Mouse (Mus musculus) embryonic fibroblast, embryonic 13.5 days (primary cell): ENCODE results near the gene Cd59a. TPM values are rescaled to one million over a fixed set of nuclear protein-coding genes. Genes with fewer than 3 reads are reported as not detected.
"Not testable (repeated sequence)": the region's sequence is repeated elsewhere in the genome, so short reads cannot be mapped to it uniquely, and the experiment has no call there.

ENCODE experiments used
- H3K27ac ChIP-seq: 2 replicates; pipeline ENCODE4 v1.5.1; 2012; ENCODE audit warnings: low read length, control low read depth, inconsistent platforms; ENCODE audit not compliant: insufficient read depth
- H3K4me1 ChIP-seq: 2 replicates; pipeline ENCODE4 v1.6.1; 2011; ENCODE audit warnings: low read length; ENCODE audit not compliant: control insufficient read depth, insufficient read depth
- H3K4me3 ChIP-seq: 2 replicates; pipeline ENCODE4 v1.5.1; 2011; ENCODE audit warnings: mild to moderate bottlenecking, control low read depth, low read length; ENCODE audit not compliant: insufficient read depth
- CTCF ChIP-seq: IDR thresholded peaks from 2 replicates; pipeline ENCODE4 v1.5.1; 2011; ENCODE audit warnings: mild to moderate bottlenecking, control low read depth, low read length, moderate library complexity, borderline replicate concordance; ENCODE audit not compliant: insufficient read depth
- POLR2A ChIP-seq: IDR thresholded peaks from 2 replicates; pipeline ENCODE4 v1.6.1; 2011; ENCODE audit warnings: low read depth, mild to moderate bottlenecking, control low read depth, low read length, moderate library complexity
- polyA plus RNA-seq: library from polyadenylated mRNA; stranded (reverse); fragments of >200 nt; gene quantifications from 2 replicates; pipeline ENCODE4 v1.2.4, GENCODE M21; 2011; ENCODE audit warnings: low read depth; ENCODE audit not compliant: missing spikeins, insufficient read length

Cd59a gene
- polyA plus RNA-seq, 1 experiment, result 52.5 TPM

DNA sequence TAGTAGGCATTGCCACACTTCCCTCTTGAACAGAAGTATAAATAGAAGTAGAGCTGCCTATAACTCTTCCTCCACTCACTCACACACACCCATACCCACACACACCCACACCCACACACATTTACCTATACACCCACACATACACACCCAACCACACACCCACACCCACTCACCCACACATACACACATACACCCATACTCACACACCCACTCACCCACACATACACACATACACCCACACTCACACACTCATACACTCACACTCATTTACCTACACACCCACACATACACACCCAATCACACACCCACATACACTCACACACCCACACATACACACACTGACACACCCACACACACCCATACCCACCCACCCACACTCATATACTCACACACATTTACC is 13.1 kb upstream of the Cd59a start:
- H3K4me1 ChIP-seq, result peaks cover 4% of the 10 kb centered on the region
- no peak overlapping the region for H3K27ac ChIP-seq
- H3K4me3 ChIP-seq, result no peak overlapping the region
- no peak for TF ChIP-seq POLR2A
- no peak for TF ChIP-seq CTCF

- H3K27ac ChIP-seq, H3K4me3 ChIP-seq, H3K4me1 ChIP-seq: not testable (repeated sequence)
These were observed 11.6 kb upstream of the Cd59a start for GRCm38 (mm10) chr2:104084027-104084426.

DNA sequence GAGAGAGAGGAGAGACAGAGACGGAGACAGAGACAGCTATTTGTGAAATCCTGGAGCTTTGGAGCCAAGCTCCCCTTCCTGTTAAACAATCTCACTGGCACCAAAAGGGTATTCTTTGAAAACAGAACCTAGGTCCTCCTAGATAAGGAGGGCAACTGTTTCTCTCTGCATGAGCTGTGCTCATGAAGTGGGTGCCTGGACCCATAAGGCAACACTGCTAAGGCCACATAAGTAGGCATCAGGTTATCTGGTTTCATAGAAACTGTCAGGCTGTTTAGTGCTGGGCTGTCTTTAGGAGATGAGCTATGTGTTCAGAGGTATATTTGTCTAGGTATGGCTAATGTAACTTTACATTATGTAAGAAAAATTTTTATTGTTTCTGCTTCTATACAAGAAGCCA is 8.0 kb upstream of the Cd59a start:
- not testable (repeated sequence) for H3K27ac ChIP-seq, H3K4me3 ChIP-seq, H3K4me1 ChIP-seq

- H3K27ac ChIP-seq, result no peak overlapping the region
- no peaks in the 10 kb centered on the region for H3K4me1 ChIP-seq
- no peak overlapping the region for H3K4me3 ChIP-seq
- TF ChIP-seq POLR2A (no peak), CTCF (no peak)
These were observed 2.3 kb upstream of the Cd59a start for GRCm38 (mm10) chr2:104093305-104093704.

- Histone ChIP-seq H3K27ac (peak overlapping the region; percentile 43), H3K4me3 (peak overlapping the region; percentile 59), H3K4me1 (peaks cover 4% of the 10 kb centered on the region)
- TF ChIP-seq CTCF (no peak), POLR2A (no peak)
These were observed 655 bp downstream of the Cd59a start for GRCm38 (mm10) chr2:104096256-104096655.

- not testable (repeated sequence) for H3K4me1 ChIP-seq, H3K27ac ChIP-seq, H3K4me3 ChIP-seq
These were observed 1.2 kb downstream of the Cd59a start for GRCm38 (mm10) chr2:104096796-104097195.

- H3K27ac ChIP-seq, H3K4me1 ChIP-seq, H3K4me3 ChIP-seq: not testable (repeated sequence)
These were observed 1.8 kb downstream of the Cd59a start for GRCm38 (mm10) chr2:104097396-104097795.

DNA sequence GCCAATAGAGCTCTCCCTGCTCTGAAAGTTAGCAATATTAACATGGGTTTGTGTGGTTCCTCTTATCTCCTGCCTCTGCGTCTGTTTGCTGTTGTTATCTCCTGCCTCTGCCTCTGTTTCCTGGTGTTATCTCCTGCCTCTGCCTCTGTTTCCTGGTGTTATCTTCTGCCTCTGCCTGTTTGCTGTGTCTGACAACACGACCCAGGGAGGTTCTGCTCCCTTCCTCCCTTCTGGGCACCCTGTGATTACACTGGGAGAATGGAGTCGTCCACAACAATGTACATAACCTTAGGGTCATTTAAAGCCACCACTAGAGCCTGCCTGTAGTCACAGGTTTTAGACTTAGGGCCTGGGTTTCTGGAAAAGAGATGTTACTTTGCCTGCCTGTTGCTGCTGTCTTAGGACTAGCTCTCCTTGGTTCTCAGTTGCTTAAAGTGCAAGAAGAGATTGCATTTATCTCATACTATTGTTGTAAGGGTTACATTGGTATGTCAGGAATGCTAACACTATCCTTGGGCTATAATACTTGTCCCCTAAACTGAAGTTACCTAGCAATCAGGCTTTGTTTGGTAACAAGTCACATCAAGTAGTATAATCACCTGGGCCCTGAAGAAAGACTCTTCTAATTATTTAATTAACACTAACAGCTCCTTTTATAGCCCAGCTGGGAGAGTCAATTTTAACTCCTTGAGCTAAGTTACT is 3.1 kb downstream of the Cd59a start:
- no peak overlapping the region for H3K27ac ChIP-seq
- H3K4me3 ChIP-seq, result no peak overlapping the region
- TF ChIP-seq POLR2A (no peak), CTCF (no peak)
- peaks cover 9% of the 10 kb centered on the region for H3K4me1 ChIP-seq

DNA sequence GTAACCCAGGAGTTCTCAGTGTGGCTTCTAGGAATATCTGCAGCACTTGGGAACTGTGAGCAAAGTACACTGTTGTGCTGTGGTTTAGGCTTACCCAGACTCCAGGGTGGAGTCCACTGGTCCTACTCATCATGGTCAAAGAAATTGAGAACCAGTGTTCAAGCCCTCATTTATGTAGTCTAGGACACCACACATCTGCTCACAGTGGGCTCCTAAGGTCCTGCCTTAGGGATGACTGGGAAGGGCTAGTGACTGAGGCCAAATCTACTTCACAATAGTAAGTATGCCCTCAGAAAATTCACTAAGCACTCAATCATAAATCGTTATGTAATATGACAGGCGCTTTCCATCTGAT is 3.6 kb downstream of the Cd59a start:
- Histone ChIP-seq H3K27ac (no peak overlapping the region), H3K4me1 (peaks cover 9% of the 10 kb centered on the region), H3K4me3 (no peak overlapping the region)
- no peak for TF ChIP-seq POLR2A
- no peak for TF ChIP-seq CTCF

GRCm38 (mm10) chr2:104099946-104100345 is 4.3 kb downstream of the Cd59a start:
- peaks cover 9% of the 10 kb centered on the region for H3K4me1 ChIP-seq
- H3K4me3 ChIP-seq, result no peak overlapping the region
- TF ChIP-seq CTCF, result no peak
- TF ChIP-seq POLR2A, result no peak
- H3K27ac ChIP-seq, result no peak overlapping the region

GRCm38 (mm10) chr2:104104800-104105199 is 9.2 kb downstream of the Cd59a start:
- Histone ChIP-seq H3K27ac (no peak overlapping the region), H3K4me1 (0 out of 2 replicates have a peak, but pooled peaks cover 11% of the 10 kb centered on the region), H3K4me3 (no peak overlapping the region)
- TF ChIP-seq CTCF (no peak), POLR2A (no peak)

- H3K4me3 ChIP-seq, H3K4me1 ChIP-seq: not testable (repeated sequence)
- peak overlapping the region; percentile 35 for H3K27ac ChIP-seq
These were observed 13.4 kb downstream of the Cd59a start for GRCm38 (mm10) chr2:104109021-104109420.
